Mouse (Mus musculus) bone marrow macrophage, adult 2 months (primary cell): ENCODE measurements at regions not wholly inside any gene's neighbourhood (a gene's known extent, or its start where the extent isn't known, plus 50 kb on each side); places are given as distances from the start of the nearest gene placed in this dataset.

Experiments used
- H3K27ac ChIP-seq: 2 replicates; pipeline ENCODE4 v1.5.1; 2012; ENCODE audit warnings: low read depth, low read length; ENCODE audit not compliant: insufficient read depth
- H3K4me1 ChIP-seq: 2 replicates; pipeline ENCODE4 v1.6.1; 2012; ENCODE audit warnings: low read length; ENCODE audit not compliant: control insufficient read depth, insufficient read depth
- H3K4me3 ChIP-seq: 2 replicates; pipeline ENCODE4 v1.5.1; 2012; ENCODE audit warnings: mild to moderate bottlenecking, low read length, moderate library complexity; ENCODE audit not compliant: insufficient read depth
- CTCF ChIP-seq: IDR thresholded peaks from 2 replicates; pipeline ENCODE4 v1.5.1; 2012; ENCODE audit warnings: low read depth, mild to moderate bottlenecking, low read length, moderate library complexity
- POLR2A ChIP-seq: IDR thresholded peaks from 2 replicates; pipeline ENCODE4 v1.6.1; 2012; ENCODE audit warnings: mild to moderate bottlenecking, low read depth, low read length, borderline replicate concordance

DNA sequence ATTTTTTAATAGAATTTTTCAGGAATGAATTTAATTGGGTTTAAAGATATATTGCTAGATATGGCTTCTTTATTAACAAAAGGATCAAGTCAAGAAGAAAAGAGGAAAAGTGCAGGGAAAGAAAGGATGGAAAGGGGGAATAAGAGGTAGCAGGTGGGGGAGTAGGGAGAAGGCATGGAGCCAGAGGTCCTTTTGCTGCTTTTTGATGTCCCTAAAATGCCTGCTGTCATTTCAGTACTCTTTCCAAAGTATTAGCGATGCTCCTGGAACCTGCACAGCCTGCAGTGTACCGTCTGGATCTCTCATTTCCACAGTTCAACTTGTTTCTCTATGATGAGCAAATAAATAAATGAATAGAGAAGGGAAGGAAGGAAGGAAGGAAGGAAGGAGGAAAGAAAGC, 240.4 kb upstream of the Hnrnpa3 start:
- Histone ChIP-seq H3K27ac (no peak overlapping the region), H3K4me3 (no peak overlapping the region), H3K4me1 (no peaks in the 10 kb centered on the region)
- TF ChIP-seq CTCF = no peak
- no peak for TF ChIP-seq POLR2A

DNA sequence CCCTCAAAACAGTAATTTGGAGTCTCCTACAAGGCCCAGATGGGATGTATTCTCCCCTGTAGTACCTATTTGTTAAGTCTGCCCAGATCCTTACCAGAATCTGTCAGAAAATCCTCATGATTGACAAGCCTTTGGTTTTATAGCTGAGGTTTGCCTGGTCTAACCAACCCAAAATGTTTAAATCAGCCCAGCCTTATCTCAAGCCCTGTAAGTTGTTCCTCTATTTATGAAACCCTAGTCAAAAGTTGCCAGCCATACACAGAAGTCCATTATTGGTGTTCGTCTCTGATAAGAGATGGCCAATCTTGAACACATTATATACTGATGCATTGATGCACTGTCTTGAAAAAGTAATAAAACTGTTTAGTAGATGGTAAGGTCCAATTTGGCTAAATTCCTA, 239.9 kb upstream of the Hnrnpa3 start:
- Histone ChIP-seq H3K4me3 (no peak overlapping the region), H3K27ac (no peak overlapping the region), H3K4me1 (no peaks in the 10 kb centered on the region)
- no peak for TF ChIP-seq CTCF
- TF ChIP-seq POLR2A = no peak

- no peak overlapping the region for H3K27ac ChIP-seq
- no peak overlapping the region for H3K4me3 ChIP-seq
- no peaks in the 10 kb centered on the region for H3K4me1 ChIP-seq
- TF ChIP-seq POLR2A = no peak
- TF ChIP-seq CTCF = no peak
Observed at GRCm38 (mm10) chr2:75422798-75423685, 236.0 kb upstream of the Hnrnpa3 start.

DNA sequence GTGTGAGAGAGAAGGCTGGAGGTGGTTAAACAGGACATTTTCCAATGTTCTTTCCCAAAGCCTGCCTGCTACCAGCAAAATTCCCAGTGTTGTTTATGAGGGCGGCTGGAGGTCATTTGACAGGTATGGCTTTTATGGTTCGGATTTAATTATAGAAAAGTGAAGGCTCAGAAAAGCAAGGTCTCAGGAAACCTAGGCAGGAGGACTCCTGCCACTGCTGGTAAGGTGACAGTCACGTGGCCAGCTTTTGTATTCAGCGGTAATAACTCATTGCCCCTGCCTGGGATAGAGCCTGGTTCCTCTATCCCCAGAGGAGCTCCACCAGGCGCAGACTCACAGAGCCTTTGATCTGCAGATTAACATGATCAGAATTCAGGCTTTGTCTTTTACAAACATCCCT, 235.2 kb upstream of the Hnrnpa3 start:
- TF ChIP-seq CTCF (no peak), POLR2A (no peak)
- Histone ChIP-seq H3K4me1 (no peaks in the 10 kb centered on the region), H3K27ac (no peak overlapping the region), H3K4me3 (no peak overlapping the region)

- Histone ChIP-seq H3K4me3 (no peak overlapping the region), H3K4me1 (no peaks in the 10 kb centered on the region), H3K27ac (no peak overlapping the region)
- no peak for TF ChIP-seq CTCF
- TF ChIP-seq POLR2A = no peak
Observed at GRCm38 (mm10) chr2:75424363-75424762, 234.7 kb upstream of the Hnrnpa3 start.

DNA sequence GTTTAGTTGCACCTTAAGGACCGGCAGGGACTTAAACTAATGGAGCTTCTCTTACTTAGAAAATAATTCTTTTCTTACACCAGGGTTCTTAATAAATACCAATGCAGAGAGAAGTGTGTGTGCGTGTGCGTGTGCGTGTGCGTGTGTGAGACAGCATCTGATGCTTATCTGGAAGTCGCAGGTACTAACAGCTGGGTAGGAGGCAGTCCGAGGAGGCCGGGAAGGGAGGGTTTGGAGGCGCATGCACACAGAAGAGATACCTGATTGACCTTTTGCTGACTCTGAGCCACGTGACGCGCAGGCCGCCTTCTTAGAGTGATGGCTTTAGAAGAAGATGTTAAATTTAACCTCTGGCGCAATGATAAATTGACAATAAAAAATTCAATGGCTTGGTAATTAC, 234.2 kb upstream of the Hnrnpa3 start:
- Histone ChIP-seq H3K4me1 (no peaks in the 10 kb centered on the region), H3K27ac (no peak overlapping the region), H3K4me3 (no peak overlapping the region)
- TF ChIP-seq CTCF = no peak
- TF ChIP-seq POLR2A = no peak

DNA sequence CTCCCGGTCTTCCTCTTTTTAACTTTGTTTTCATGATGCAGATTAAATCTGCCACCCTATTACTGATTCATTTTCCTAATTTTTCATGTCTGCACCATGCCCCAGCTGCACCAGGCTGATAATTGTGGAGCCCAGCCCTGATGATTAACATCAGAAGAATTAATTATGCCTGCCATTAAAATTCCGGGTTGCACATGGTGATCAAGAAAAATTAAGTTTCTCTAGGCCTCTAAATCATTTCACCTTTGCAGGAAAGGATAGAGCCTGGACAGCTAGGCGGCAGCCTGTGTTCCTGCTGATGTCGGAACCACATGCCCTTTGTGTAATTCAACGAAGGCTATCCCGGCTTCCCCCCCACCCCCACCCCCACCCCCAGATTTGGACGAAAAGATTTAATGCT, 233.7 kb upstream of the Hnrnpa3 start:
- H3K4me1 ChIP-seq = no peaks in the 10 kb centered on the region
- no peak overlapping the region for H3K27ac ChIP-seq
- no peak overlapping the region for H3K4me3 ChIP-seq
- TF ChIP-seq POLR2A = no peak

DNA sequence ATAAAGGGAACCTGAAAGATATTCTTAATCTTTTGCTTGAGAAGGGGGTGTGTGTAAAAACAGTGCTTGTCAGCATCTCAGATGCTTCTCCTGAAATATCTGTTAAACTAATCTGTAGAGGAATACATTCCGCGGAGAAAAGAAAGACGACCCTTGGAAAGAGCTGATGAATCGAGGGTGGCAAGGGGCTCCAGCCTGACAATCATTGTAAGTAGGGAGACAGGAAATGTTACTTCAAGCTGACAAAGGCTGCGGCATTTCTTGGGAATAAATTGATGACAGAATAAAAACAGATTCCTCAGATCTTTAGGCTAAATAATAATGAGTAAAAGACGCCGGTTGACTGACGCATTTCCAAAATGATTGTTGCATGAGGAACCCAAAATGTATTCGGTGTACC, 233.3 kb upstream of the Hnrnpa3 start:
- H3K4me1 ChIP-seq = no peaks in the 10 kb centered on the region
- no peak overlapping the region for H3K4me3 ChIP-seq
- H3K27ac ChIP-seq = no peak overlapping the region
- TF ChIP-seq POLR2A = no peak
- no peak for TF ChIP-seq CTCF

- H3K27ac ChIP-seq = no peak overlapping the region
- no peak overlapping the region for H3K4me3 ChIP-seq
- TF ChIP-seq CTCF = no peak
- no peaks in the 10 kb centered on the region for H3K4me1 ChIP-seq
Observed at GRCm38 (mm10) chr2:75427936-75428458, 231.1 kb upstream of the Hnrnpa3 start.

DNA sequence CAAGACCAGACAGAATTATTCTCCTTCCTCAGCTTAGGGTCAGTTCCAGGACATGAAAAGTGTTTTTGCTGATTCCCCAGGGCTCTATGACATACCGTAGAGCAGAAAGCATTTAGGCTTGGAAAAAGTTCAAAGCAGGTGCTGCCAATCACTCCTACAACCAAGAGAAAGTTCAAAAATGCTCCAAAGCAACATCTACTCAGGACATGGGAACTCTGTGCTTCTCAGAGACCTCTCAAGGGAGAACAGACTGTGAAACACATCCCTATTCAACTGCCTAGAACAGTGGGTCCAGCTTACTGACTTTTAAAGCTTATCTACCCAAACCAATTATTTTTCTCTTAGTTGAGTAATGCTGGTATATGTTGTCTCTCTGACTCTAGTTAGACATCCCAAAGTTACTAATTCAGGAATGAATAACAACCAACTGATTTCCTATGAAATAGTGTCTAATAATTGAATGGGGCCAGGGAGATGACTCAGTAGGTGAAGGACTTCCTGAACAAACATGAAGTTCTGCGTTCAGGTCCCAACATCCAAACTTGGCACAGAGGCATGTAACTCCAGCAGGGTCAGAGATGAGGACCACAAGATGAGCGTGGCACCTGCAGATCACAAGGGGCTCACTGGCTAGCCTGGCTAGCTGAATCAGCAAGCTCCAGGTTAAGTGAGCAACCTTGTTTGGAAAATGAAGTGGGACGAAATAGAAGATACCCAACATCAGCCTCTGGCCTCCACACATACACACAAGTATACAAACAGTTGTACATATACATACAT, 228.7 kb upstream of the Hnrnpa3 start:
- TF ChIP-seq CTCF (no peak), POLR2A (no peak)
- no peak overlapping the region for H3K4me3 ChIP-seq
- H3K4me1 ChIP-seq = no peaks in the 10 kb centered on the region
- no peak overlapping the region for H3K27ac ChIP-seq
